Mouse (Mus musculus): ENCODE data around the gene 4933427I04Rik. TPM values are rescaled to one million over a fixed set of nuclear protein-coding genes. Genes with fewer than 3 reads are reported as not detected.

4933427I04Rik gene
- polyA plus RNA-seq, 1 experiment from 2014 or later, result 0.12 TPM

DNA sequence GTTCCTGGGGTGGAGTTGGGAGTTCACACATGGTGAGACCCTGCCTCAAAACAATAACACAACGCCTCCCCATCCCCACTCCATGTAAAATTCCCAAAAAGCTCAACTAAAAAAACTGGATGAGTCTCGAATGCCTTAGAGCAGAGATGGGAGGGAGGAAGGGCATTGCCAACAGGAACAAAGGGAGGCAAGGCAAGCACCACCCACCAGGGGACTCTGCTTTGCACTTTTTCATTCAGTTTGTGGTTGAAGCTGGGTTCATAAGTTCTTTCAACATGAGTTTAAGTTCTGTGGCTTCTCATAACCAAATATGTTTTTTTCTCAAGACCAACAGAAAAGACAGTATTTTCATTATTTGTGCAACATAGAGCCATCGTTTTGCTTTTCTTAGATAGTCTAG is 44.0 kb downstream of the 4933427I04Rik start:
- no peak overlapping the region for H3K4me2 ChIP-seq
- no peak overlapping the region for H3K9ac ChIP-seq
- no peaks in the 10 kb centered on the region for H3K9me3 ChIP-seq
- H3K4me1 ChIP-seq (replicated peaks), result peaks cover 23% of the 10 kb centered on the region
- 78% methylated on average over 3 of the region's 3 CpGs for WGBS
- no peak overlapping the region for H3K27ac ChIP-seq
- no peaks in the 10 kb centered on the region for H3K36me3 ChIP-seq
- H3K4me3 ChIP-seq, result no peak overlapping the region
- ATAC-seq (ENCODE audit: low FRiP score), result no peak
- no peaks in the 10 kb centered on the region for H3K27me3 ChIP-seq

DNA sequence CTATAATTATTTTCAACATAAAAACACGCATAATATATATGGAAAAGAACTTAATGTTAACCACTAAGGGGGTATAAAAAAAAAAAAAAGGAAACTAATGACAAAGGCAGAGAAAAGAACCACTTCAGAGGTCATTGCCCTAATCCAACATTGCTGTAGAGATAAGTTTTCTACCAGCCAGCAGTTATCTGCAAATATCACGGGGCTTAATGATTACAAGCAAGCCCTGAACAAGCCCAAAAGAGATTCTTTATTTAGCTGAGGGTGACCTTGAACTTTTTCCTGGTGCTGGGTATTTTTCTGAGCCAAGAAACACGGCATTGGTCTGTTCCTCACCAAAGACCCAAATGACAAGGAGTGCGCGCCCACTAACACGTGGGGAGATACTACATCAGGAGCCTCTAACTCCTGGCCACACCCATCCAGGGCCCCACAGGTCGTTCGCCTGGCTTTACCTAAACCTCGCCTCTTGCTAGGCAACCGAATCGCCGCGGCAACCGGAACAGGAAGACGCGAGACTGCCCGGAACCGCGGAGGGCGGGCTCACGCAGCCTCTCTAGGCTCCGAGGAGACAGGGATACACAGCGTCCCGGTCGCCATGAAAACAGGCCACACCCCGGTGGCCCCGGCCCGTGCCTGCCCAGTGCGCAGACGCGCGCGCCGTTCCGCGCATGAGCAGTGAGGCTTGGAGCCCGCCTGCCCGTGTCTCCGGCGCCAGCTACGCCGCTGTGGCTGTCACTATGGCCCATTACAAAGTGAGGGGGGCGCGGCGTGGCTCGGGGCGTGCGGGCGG is 45.0 kb downstream of the 4933427I04Rik start, which contains the start of gene Mycbp:
Mycbp (plus strand) TSS at position 500 of the 793 bp plus-strand sequence.
- WGBS, result 1% methylated on average over 42 of the region's 49 CpGs

DNA sequence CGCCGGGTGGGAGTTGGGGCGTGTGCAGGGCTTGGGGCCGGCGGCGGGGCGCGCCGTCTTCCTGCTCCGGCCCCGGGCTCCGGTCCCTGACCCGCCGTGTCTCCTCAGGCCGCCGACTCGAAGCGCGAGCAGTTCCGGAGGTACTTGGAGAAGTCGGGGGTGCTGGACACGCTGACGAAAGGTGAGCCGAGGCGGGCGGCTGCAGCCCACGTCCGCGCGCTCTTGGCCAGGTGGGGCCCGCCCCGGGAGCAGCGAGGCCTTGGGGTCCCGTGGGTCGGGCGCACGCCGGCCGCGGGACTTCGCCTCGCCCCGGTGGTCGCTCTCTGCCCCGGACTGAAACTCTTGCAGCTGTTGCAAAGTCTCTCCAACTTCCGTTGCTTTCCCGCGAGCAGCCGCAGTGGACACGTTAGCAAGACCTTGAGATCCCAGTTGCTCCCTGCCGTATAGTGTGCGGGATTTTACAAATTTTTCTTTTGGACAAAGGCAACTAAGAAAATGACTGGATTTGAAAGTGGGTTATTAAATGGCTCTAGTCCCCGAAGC is 45.7 kb downstream of the 4933427I04Rik start:
- no peaks in the 10 kb centered on the region for H3K27me3 ChIP-seq
- ATAC-seq (ENCODE audit: low FRiP score), result peak; percentile 73
- peaks cover 6% of the 10 kb centered on the region; the same call in 1 of the 2 replicates for H3K36me3 ChIP-seq
- H3K27ac ChIP-seq, result peak overlapping the region; percentile 85
- peak overlapping the region; percentile 81 for H3K4me2 ChIP-seq
- peak overlapping the region; percentile 76 for H3K4me3 ChIP-seq
- peak overlapping the region; percentile 84 for H3K9ac ChIP-seq
- under 1% methylated on average over 33 of the region's 53 CpGs for WGBS
- peaks cover 23% of the 10 kb centered on the region for H3K4me1 ChIP-seq (replicated peaks)
- no peaks in the 10 kb centered on the region for H3K9me3 ChIP-seq

More for the DNA sequence above, 45.0 kb downstream of the 4933427I04Rik start, which contains the start of gene Mycbp:
- H3K9ac ChIP-seq, result peak within 1 kb of the TSS; percentile 84
- peaks cover 23% of the 10 kb centered on the region for H3K4me1 ChIP-seq (replicated peaks)
- H3K4me2 ChIP-seq, result peak within 1 kb of the TSS; percentile 81
- no peaks in the 10 kb centered on the region for H3K27me3 ChIP-seq
- no peaks in the 10 kb centered on the region for H3K9me3 ChIP-seq
- peak within 1 kb of the TSS; percentile 85 for H3K27ac ChIP-seq
- peak; percentile 100 for ATAC-seq (ENCODE audit: low FRiP score)
- H3K4me3 ChIP-seq, result peak within 1 kb of the TSS; percentile 76
- peaks cover 4% of the 10 kb centered on the region; the same call in 1 of the 2 replicates for H3K36me3 ChIP-seq

DNA sequence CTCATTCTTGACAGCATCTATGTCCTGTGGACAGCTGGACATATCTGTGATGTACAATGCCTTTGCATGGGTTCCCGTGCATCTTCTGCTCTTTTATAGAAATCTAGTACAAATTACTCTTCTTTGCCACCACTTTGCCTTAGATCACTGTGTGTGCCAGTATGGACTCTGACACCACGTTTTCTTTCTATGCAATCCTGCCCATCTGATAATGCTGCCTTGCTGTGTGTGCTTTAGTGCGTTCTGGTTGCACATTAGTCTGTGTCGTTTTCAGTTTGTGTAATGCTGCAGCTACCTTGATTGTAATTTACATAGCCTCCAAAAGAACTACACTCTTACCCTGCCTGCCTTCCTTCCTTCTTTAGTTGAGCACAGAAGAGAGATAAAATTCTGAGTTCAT is 52.0 kb downstream of the 4933427I04Rik start:
- Histone ChIP-seq H3K36me3 (peaks cover 31% of the 10 kb centered on the region), H3K4me1 (replicated peaks) (peaks cover 21% of the 10 kb centered on the region), H3K4me2 (no peak overlapping the region), H3K9me3 (no peaks in the 10 kb centered on the region), H3K27me3 (no peaks in the 10 kb centered on the region), H3K9ac (no peak overlapping the region), H3K27ac (no peak overlapping the region), H3K4me3 (no peak overlapping the region)
- WGBS, result 95% methylated on average over 4 of the region's 4 CpGs
- ATAC-seq (ENCODE audit: low FRiP score), result no peak

DNA sequence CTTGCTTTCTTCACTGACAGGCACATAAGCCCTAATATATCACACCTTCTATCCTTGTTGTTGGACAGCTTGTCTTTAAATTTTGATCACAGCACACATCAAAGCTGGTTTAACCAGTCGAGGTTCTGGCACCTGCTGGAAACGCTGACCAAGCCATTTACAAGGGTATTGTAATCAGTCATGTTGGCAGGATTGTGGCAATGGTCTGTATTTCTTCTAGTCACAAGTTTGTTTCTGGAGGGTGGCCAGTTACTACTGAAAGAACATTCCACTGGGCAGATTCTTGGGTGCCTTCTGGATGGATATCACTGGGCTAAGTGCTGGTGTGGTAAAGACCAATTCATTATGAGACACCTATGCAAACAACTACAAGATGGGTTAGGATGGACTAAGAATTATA is 53.0 kb downstream of the 4933427I04Rik start:
- Histone ChIP-seq H3K36me3 (peaks cover 31% of the 10 kb centered on the region), H3K9me3 (no peaks in the 10 kb centered on the region), H3K27ac (no peak overlapping the region), H3K4me1 (replicated peaks) (peaks cover 16% of the 10 kb centered on the region), H3K4me2 (no peak overlapping the region), H3K9ac (no peak overlapping the region), H3K4me3 (no peak overlapping the region), H3K27me3 (no peaks in the 10 kb centered on the region)
- ATAC-seq (ENCODE audit: low FRiP score), result no peak
- 69% methylated on average over 2 of the region's 2 CpGs for WGBS

Other genes starting within 250 kb of the 4933427I04Rik start
- 67.3 and 69.5 TPM in 2 replicates for gene Macf1, start 175.3 kb upstream of the 4933427I04Rik start, polyA plus RNA-seq (2015; fragmentation: Nextera tagmentation; extraction: Ambion mirVana)
- 438 and 450 TPM in 2 replicates for gene Ndufs5, start 141.5 kb upstream of the 4933427I04Rik start, polyA plus RNA-seq (2015; fragmentation: Nextera tagmentation; extraction: Ambion mirVana)
- gene Akirin1, start 109.3 kb upstream of the 4933427I04Rik start, polyA plus RNA-seq (2015; fragmentation: Nextera tagmentation; extraction: Ambion mirVana), result 85.9 and 88.5 TPM in 2 replicates
- 0.60 and 1.2 TPM in 2 replicates for gene Rhbdl2, start 71.8 kb upstream of the 4933427I04Rik start, polyA plus RNA-seq (2015; fragmentation: Nextera tagmentation; extraction: Ambion mirVana)
- 31.5 and 46.3 TPM in 2 replicates for gene Mycbp, start 45.2 kb downstream of the 4933427I04Rik start, polyA plus RNA-seq (2015; fragmentation: Nextera tagmentation; extraction: Ambion mirVana)
- gene Rragc, start 57.8 kb downstream of the 4933427I04Rik start, polyA plus RNA-seq (2015; fragmentation: Nextera tagmentation; extraction: Ambion mirVana), result 46.3 and 47.0 TPM in 2 replicates
- not detected in 2 replicates for gene 4930535I16Rik, start 58.3 kb downstream of the 4933427I04Rik start, polyA plus RNA-seq (2015; fragmentation: Nextera tagmentation; extraction: Ambion mirVana)

Measured in hindbrain, embryonic 13.5 days (tissue).